Mouse (Mus musculus): ENCODE results near the gene Lrrfip2. TPM values are rescaled to one million over a fixed set of nuclear protein-coding genes. Genes with fewer than 3 reads are reported as not detected.

Lrrfip2 gene
- 42.1 and 43.1 TPM in 2 replicates for polyA plus RNA-seq (2015; fragmentation: Nextera tagmentation; extraction: Ambion mirVana)

DNA sequence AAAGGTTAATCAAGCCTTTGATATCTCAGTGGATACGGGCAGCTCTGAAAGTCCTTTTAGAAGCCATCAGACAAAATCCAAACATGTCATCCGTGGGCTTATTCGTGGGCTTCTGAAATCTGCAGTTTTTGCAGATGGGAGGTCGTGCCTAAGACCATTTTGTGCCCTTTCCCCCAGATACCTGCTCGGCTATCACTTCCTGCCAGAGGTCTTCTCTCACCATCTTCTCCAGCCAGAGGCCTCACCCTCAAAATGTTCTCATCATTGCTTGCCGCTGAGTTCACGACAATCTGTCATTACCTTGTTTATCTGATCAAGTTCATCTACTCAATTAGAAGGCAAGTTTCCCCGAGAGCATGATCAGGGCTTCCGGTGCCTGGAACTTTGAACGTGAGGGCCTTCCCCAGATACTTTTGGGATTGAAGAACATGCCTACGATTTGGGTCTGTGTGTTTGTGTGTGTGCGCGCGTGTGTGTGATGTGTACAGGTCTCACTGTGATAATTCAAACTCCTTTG is at the start of gene Lrrfip2:
TSS of gene Lrrfip2 (plus strand) at position 467 of the 517 bp plus-strand sequence.
- Histone ChIP-seq H3K4me1 (replicated peaks; ENCODE audit: control insufficient read depth, insufficient read depth, low read length) (peaks cover 18% of the 10 kb centered on the region), H3K4me3 (ENCODE audit: low read length) (peak within 1 kb of the TSS; percentile 72), H3K9me3 (ENCODE audit: control insufficient read depth, low read length) (no peaks in the 10 kb centered on the region), H3K27ac (ENCODE audit: low read length) (peak within 1 kb of the TSS; percentile 76), H3K27me3 (ENCODE audit: control insufficient read depth, insufficient read depth, low read depth, low read length) (no peaks in the 10 kb centered on the region), H3K36me3 (ENCODE audit: control insufficient read depth, insufficient read depth, low read length) (no peaks in the 10 kb centered on the region), H3K9ac (ENCODE audit: low read length) (peak within 1 kb of the TSS; percentile 87), H3K4me2 (ENCODE audit: low read depth, low read length) (peak within 1 kb of the TSS; percentile 84)
- ATAC-seq (ENCODE audit: low read depth): no peak
- WGBS: 26% methylated on average over 14 of the region's 14 CpGs

DNA sequence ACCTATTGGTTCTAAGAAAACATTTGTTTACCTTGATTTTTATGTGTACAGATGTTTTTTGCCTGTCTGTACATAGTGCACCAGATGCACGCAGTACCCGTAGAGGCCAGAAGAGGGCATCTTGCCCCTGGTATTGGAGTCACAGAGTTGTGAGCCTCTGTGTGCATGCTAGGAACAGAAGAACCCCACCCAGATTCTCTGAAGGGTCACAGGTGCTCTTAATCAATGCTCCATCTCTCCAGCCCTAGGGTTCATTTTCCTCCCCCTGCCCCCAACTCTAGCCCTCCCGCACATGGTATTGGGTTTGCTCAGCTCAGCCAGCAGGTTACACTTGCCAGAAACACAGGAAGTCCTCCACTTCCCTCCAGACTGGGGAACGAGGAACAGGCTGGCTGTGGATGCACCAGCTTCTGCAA is 46.8 kb upstream of the Lrrfip2 start:
- WGBS: 20% methylated on average over 4 of the region's 4 CpGs
- no peak; the same call in 1 of the 2 replicates for ATAC-seq (ENCODE audit: low read depth)
- H3K27me3 ChIP-seq (ENCODE audit: control insufficient read depth, insufficient read depth, low read depth, low read length): no peaks in the 10 kb centered on the region
- no peaks in the 10 kb centered on the region; the same call in 1 of the 2 replicates for H3K36me3 ChIP-seq (ENCODE audit: control insufficient read depth, insufficient read depth, low read length)
- H3K9me3 ChIP-seq (ENCODE audit: control insufficient read depth, low read length): peaks cover 7% of the 10 kb centered on the region
- H3K4me1 ChIP-seq (replicated peaks; ENCODE audit: control insufficient read depth, insufficient read depth, low read length): no peaks in the 10 kb centered on the region
- H3K9ac ChIP-seq (ENCODE audit: low read length): no peak overlapping the region
- H3K4me3 ChIP-seq (ENCODE audit: low read length): no peak overlapping the region
- H3K27ac ChIP-seq (ENCODE audit: low read length): no peak overlapping the region
- no peak overlapping the region for H3K4me2 ChIP-seq (ENCODE audit: low read depth, low read length)

DNA sequence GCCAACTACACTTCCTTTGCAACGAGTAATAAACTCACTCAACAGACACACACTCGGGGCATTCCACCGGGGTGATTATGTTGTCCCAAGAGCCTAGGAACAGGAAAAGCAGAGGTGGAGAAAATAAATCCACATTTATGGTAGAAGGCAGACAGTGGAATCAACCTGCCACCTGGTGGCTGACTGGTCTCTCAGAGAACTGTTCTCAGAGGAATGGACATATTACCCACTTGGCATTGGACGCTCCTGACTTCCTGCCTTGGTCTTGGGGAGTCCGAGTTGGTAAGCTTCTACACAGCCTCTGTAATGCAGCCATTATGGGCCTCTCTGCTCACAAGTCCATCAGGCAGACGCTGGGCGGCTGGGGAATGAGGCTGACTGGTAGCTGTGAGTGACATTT is 45.2 kb upstream of the Lrrfip2 start:
- no peak overlapping the region for H3K9ac ChIP-seq (ENCODE audit: low read length)
- no peaks in the 10 kb centered on the region; the same call in 1 of the 2 replicates for H3K36me3 ChIP-seq (ENCODE audit: control insufficient read depth, insufficient read depth, low read length)
- no peak overlapping the region for H3K27ac ChIP-seq (ENCODE audit: low read length)
- H3K27me3 ChIP-seq (ENCODE audit: control insufficient read depth, insufficient read depth, low read depth, low read length): no peaks in the 10 kb centered on the region
- peaks cover 7% of the 10 kb centered on the region for H3K9me3 ChIP-seq (ENCODE audit: control insufficient read depth, low read length)
- no peak overlapping the region for H3K4me2 ChIP-seq (ENCODE audit: low read depth, low read length)
- ATAC-seq (ENCODE audit: low read depth): no peak
- H3K4me3 ChIP-seq (ENCODE audit: low read length): no peak overlapping the region
- WGBS: 34% methylated on average over 7 of the region's 7 CpGs
- H3K4me1 ChIP-seq (replicated peaks; ENCODE audit: control insufficient read depth, insufficient read depth, low read length): no peaks in the 10 kb centered on the region

DNA sequence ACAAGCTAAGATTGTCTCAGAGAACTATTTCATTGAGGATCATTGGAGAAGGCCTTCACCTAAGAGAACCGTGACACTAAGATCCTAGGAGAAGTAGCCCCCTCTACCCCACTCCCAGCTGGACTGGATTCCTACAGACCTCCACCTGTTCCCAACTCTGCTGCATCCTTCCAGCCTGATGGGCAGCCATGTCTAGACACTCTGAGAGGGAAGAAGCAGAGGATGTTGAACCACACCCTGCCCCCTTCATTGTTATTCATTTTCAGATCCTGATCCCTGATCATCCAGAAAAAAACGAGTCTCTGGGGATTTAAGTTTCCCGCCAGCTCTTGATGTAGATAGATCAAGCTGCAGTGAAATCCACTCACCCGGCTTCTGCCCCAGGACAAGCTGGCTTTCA is 44.4 kb upstream of the Lrrfip2 start:
- no peak for ATAC-seq (ENCODE audit: low read depth)
- 74% methylated on average over 4 of the region's 4 CpGs for WGBS
- Histone ChIP-seq H3K27me3 (ENCODE audit: control insufficient read depth, insufficient read depth, low read depth, low read length) (no peaks in the 10 kb centered on the region), H3K9ac (ENCODE audit: low read length) (no peak overlapping the region), H3K9me3 (ENCODE audit: control insufficient read depth, low read length) (peaks cover 7% of the 10 kb centered on the region), H3K27ac (ENCODE audit: low read length) (no peak overlapping the region), H3K4me2 (ENCODE audit: low read depth, low read length) (no peak overlapping the region), H3K36me3 (ENCODE audit: control insufficient read depth, insufficient read depth, low read length) (no peaks in the 10 kb centered on the region; the same call in 1 of the 2 replicates), H3K4me1 (replicated peaks; ENCODE audit: control insufficient read depth, insufficient read depth, low read length) (no peaks in the 10 kb centered on the region), H3K4me3 (ENCODE audit: low read length) (no peak overlapping the region)

DNA sequence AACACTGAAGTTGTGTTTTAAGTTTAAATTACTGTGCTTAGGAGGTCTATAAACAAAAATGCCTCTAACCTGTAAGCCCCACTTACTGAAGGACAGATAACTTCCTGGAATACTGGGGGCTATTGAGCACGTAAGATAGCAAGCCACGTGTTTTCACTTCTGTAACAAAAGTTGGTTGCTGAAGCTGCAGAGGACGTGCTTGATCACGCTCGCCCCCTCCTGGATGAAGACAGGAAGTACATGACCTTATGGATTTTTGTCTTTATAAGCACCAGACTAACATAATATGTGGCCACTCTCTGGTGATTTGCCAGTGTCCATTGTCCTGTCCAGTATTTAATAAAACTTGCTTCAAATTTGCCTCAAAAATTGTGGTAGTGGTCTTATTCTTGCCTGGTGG is 39.6 kb upstream of the Lrrfip2 start:
- 59% methylated on average over 5 of the region's 5 CpGs for WGBS
- H3K27ac ChIP-seq (ENCODE audit: low read length): no peak overlapping the region
- no peak for ATAC-seq (ENCODE audit: low read depth)
- no peak overlapping the region for H3K9ac ChIP-seq (ENCODE audit: low read length)
- H3K4me2 ChIP-seq (ENCODE audit: low read depth, low read length): no peak overlapping the region
- H3K9me3 ChIP-seq (ENCODE audit: control insufficient read depth, low read length): peaks cover 7% of the 10 kb centered on the region
- no peaks in the 10 kb centered on the region for H3K4me1 ChIP-seq (replicated peaks; ENCODE audit: control insufficient read depth, insufficient read depth, low read length)
- H3K27me3 ChIP-seq (ENCODE audit: control insufficient read depth, insufficient read depth, low read depth, low read length): no peaks in the 10 kb centered on the region
- H3K4me3 ChIP-seq (ENCODE audit: low read length): no peak overlapping the region
- H3K36me3 ChIP-seq (ENCODE audit: control insufficient read depth, insufficient read depth, low read length): no peaks in the 10 kb centered on the region; the same call in 1 of the 2 replicates

DNA sequence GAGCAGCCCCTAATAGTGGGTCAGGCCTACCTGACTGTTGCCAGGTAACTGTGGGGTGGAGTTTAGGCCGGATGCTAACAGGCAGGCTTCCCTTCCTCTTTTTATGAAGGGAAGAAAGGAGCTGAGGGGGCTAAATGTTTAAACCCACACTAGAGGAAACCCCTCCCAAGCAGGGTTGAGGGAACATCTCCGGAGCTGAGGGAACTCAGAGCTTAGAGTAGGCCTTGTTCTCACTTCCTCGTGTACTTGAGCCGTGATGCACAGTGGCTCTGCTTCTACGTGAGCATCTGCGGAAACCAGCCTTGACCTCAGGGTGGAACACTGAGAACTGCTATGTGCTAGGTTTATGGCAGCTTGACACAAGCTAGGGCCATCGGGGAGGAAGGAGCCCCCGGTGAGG is 36.6 kb upstream of the Lrrfip2 start:
- Histone ChIP-seq H3K27ac (ENCODE audit: low read length) (no peak overlapping the region), H3K4me3 (ENCODE audit: low read length) (no peak overlapping the region), H3K36me3 (ENCODE audit: control insufficient read depth, insufficient read depth, low read length) (no peaks in the 10 kb centered on the region), H3K9ac (ENCODE audit: low read length) (no peak overlapping the region), H3K4me2 (ENCODE audit: low read depth, low read length) (no peak overlapping the region), H3K27me3 (ENCODE audit: control insufficient read depth, insufficient read depth, low read depth, low read length) (no peaks in the 10 kb centered on the region), H3K9me3 (ENCODE audit: control insufficient read depth, low read length) (no peaks in the 10 kb centered on the region), H3K4me1 (replicated peaks; ENCODE audit: control insufficient read depth, insufficient read depth, low read length) (no peaks in the 10 kb centered on the region)
- WGBS: 87% methylated on average over 8 of the region's 8 CpGs
- no peak for ATAC-seq (ENCODE audit: low read depth)

DNA sequence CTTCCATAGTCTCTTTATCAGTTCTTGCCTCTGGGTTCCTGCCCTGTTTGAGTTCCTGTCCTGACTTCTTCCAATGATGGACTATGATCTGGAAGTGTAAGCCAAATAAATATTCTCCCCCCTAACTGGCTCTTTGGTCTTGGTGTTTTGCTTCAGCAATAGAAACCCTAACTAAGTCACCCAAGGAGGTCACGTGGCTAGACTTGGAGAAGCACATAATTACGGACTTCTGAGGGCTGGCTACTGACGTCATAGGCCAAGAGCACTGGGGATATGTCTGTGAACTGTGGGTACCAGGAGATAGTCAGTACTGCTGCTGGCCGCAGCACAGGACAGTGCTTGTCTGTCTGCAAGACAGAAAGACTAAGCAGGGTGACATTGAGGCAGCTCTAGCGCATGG is 35.6 kb upstream of the Lrrfip2 start:
- no peaks in the 10 kb centered on the region for H3K36me3 ChIP-seq (ENCODE audit: control insufficient read depth, insufficient read depth, low read length)
- ATAC-seq (ENCODE audit: low read depth): no peak
- H3K9ac ChIP-seq (ENCODE audit: low read length): no peak overlapping the region
- H3K9me3 ChIP-seq (ENCODE audit: control insufficient read depth, low read length): no peaks in the 10 kb centered on the region
- 76% methylated on average over 5 of the region's 5 CpGs for WGBS
- no peaks in the 10 kb centered on the region for H3K4me1 ChIP-seq (replicated peaks; ENCODE audit: control insufficient read depth, insufficient read depth, low read length)
- no peaks in the 10 kb centered on the region for H3K27me3 ChIP-seq (ENCODE audit: control insufficient read depth, insufficient read depth, low read depth, low read length)
- no peak overlapping the region for H3K27ac ChIP-seq (ENCODE audit: low read length)
- H3K4me2 ChIP-seq (ENCODE audit: low read depth, low read length): no peak overlapping the region
- H3K4me3 ChIP-seq (ENCODE audit: low read length): no peak overlapping the region

DNA sequence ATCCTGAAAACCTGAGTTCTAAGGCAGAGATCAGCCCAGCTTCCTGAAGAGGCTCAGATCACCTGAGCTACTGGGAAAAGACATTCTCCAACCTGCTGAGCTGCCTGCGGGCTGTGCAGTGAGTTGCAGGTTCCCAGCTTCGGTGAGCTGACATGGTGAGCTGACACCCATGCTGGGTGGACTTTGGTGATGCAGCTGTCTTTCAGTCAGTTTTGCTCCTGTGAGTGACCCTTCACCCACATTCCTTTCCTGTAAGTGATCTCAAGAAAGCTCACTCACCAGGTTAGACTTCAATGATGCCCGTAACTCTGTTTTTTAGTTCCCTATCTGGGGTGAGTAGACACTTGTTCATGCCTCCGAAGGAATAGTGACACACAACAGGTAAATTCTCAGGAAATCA is 32.1 kb upstream of the Lrrfip2 start:
- Histone ChIP-seq H3K4me2 (ENCODE audit: low read depth, low read length) (no peak overlapping the region), H3K9ac (ENCODE audit: low read length) (no peak overlapping the region), H3K27me3 (ENCODE audit: control insufficient read depth, insufficient read depth, low read depth, low read length) (no peaks in the 10 kb centered on the region), H3K9me3 (ENCODE audit: control insufficient read depth, low read length) (no peaks in the 10 kb centered on the region), H3K4me1 (replicated peaks; ENCODE audit: control insufficient read depth, insufficient read depth, low read length) (peaks cover 5% of the 10 kb centered on the region; the same call in 1 of the 2 replicates), H3K27ac (ENCODE audit: low read length) (no peak overlapping the region), H3K36me3 (ENCODE audit: control insufficient read depth, insufficient read depth, low read length) (no peaks in the 10 kb centered on the region), H3K4me3 (ENCODE audit: low read length) (no peak overlapping the region)
- WGBS: 32% methylated on average over 4 of the region's 4 CpGs
- ATAC-seq (ENCODE audit: low read depth): no peak

DNA sequence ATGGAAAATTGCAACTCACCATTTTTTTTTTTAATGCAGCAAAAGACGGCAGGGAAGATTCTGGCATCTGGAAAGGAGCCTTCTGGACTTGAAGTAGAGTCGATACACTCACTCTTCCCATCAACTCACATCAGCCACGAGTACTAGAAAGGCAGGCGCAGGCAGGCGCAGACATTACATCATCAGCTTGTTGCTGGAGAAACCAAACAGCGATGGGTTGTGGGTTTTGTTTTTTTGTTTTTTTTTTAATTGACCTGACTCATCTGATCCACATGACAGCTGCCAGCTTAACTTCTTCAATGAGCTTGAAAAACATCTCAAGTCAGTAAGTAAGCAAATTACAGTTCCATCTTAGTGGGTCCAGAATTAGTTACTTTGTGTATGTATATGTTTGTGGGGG is 31.3 kb upstream of the Lrrfip2 start:
- Histone ChIP-seq H3K4me3 (ENCODE audit: low read length) (no peak overlapping the region), H3K4me2 (ENCODE audit: low read depth, low read length) (no peak overlapping the region), H3K9me3 (ENCODE audit: control insufficient read depth, low read length) (no peaks in the 10 kb centered on the region), H3K27ac (ENCODE audit: low read length) (no peak overlapping the region), H3K36me3 (ENCODE audit: control insufficient read depth, insufficient read depth, low read length) (no peaks in the 10 kb centered on the region), H3K27me3 (ENCODE audit: control insufficient read depth, insufficient read depth, low read depth, low read length) (no peaks in the 10 kb centered on the region), H3K9ac (ENCODE audit: low read length) (no peak overlapping the region), H3K4me1 (replicated peaks; ENCODE audit: control insufficient read depth, insufficient read depth, low read length) (peaks cover 5% of the 10 kb centered on the region; the same call in 1 of the 2 replicates)
- ATAC-seq (ENCODE audit: low read depth): no peak
- WGBS: 54% methylated on average over 6 of the region's 6 CpGs
